Mouse (Mus musculus): Measurements from ENCODE around the gene Vdr. TPM values are rescaled to one million over a fixed set of nuclear protein-coding genes. Genes with fewer than 3 reads are reported as not detected.

Gene Vdr
- polyA plus RNA-seq, 1 experiment from 2014 or later = 0.59 TPM

GRCm38 (mm10) chr15:97896861-97897654 is 13.4 kb downstream of the Vdr start:
- Histone ChIP-seq H3K4me3 (no peak overlapping the region), H3K27me3 (replicated peaks; ENCODE audit: low read depth, poor library complexity, severe bottlenecking) (no peaks in the 10 kb centered on the region; the same call in 1 of the 2 replicates), H3K4me1 (peaks cover 13% of the 10 kb centered on the region), H3K27ac (replicated peaks) (no peak overlapping the region), H3K36me3 (replicated peaks) (no peaks in the 10 kb centered on the region), H3K9me3 (no peaks in the 10 kb centered on the region)
- DNase-seq (ENCODE audit: low spot score) = no peak
- 83% methylated on average over 16 of the region's 16 CpGs for WGBS

- DNase-seq (ENCODE audit: low spot score) = no peak
- Histone ChIP-seq H3K9me3 (no peaks in the 10 kb centered on the region), H3K4me1 (peaks cover 13% of the 10 kb centered on the region), H3K27ac (replicated peaks) (no peak overlapping the region), H3K36me3 (replicated peaks) (no peaks in the 10 kb centered on the region), H3K27me3 (replicated peaks; ENCODE audit: low read depth, poor library complexity, severe bottlenecking) (no peaks in the 10 kb centered on the region; the same call in 1 of the 2 replicates), H3K4me3 (no peak overlapping the region)
- WGBS = 76% methylated on average over 9 of the region's 9 CpGs
These were observed 14.1 kb downstream of the Vdr start for GRCm38 (mm10) chr15:97896347-97896746.

GRCm38 (mm10) chr15:97895847-97896246 is 14.6 kb downstream of the Vdr start:
- Histone ChIP-seq H3K27me3 (replicated peaks; ENCODE audit: low read depth, poor library complexity, severe bottlenecking) (no peaks in the 10 kb centered on the region; the same call in 1 of the 2 replicates), H3K9me3 (no peaks in the 10 kb centered on the region), H3K4me3 (no peak overlapping the region), H3K36me3 (replicated peaks) (no peaks in the 10 kb centered on the region), H3K4me1 (peaks cover 13% of the 10 kb centered on the region), H3K27ac (replicated peaks) (no peak overlapping the region)
- WGBS = 83% methylated on average over 12 of the region's 12 CpGs
- DNase-seq (ENCODE audit: low spot score) = no peak

- H3K27ac ChIP-seq (replicated peaks) = no peak overlapping the region
- WGBS = 71% methylated on average over 8 of the region's 8 CpGs
- no peaks in the 10 kb centered on the region for H3K9me3 ChIP-seq
- no peak overlapping the region for H3K4me3 ChIP-seq
- no peaks in the 10 kb centered on the region for H3K27me3 ChIP-seq (replicated peaks; ENCODE audit: low read depth, poor library complexity, severe bottlenecking)
- H3K36me3 ChIP-seq (replicated peaks) = no peaks in the 10 kb centered on the region
- H3K4me1 ChIP-seq = peaks cover 4% of the 10 kb centered on the region; the same call in 1 of the 2 replicates
- DNase-seq (ENCODE audit: low spot score) = no peak
These were observed 17.9 kb downstream of the Vdr start for GRCm38 (mm10) chr15:97892506-97892905.

GRCm38 (mm10) chr15:97890450-97890849 is 20.0 kb downstream of the Vdr start:
- H3K4me1 ChIP-seq = no peaks in the 10 kb centered on the region
- 91% methylated on average over 10 of the region's 10 CpGs for WGBS
- no peak overlapping the region for H3K4me3 ChIP-seq
- no peak for DNase-seq (ENCODE audit: low spot score)
- H3K9me3 ChIP-seq = no peaks in the 10 kb centered on the region
- no peak overlapping the region for H3K27ac ChIP-seq (replicated peaks)
- no peaks in the 10 kb centered on the region for H3K27me3 ChIP-seq (replicated peaks; ENCODE audit: low read depth, poor library complexity, severe bottlenecking)
- no peaks in the 10 kb centered on the region for H3K36me3 ChIP-seq (replicated peaks)

- no peak overlapping the region for H3K4me3 ChIP-seq
- DNase-seq (ENCODE audit: low spot score) = no peak
- no peaks in the 10 kb centered on the region for H3K9me3 ChIP-seq
- 76% methylated on average over 11 of the region's 11 CpGs for WGBS
- H3K27me3 ChIP-seq (replicated peaks; ENCODE audit: low read depth, poor library complexity, severe bottlenecking) = no peaks in the 10 kb centered on the region
- H3K27ac ChIP-seq (replicated peaks) = no peak overlapping the region
- H3K4me1 ChIP-seq = no peaks in the 10 kb centered on the region
- no peaks in the 10 kb centered on the region for H3K36me3 ChIP-seq (replicated peaks)
These were observed 20.4 kb downstream of the Vdr start for GRCm38 (mm10) chr15:97890017-97890416.

- no peak for DNase-seq (ENCODE audit: low spot score)
- H3K27me3 ChIP-seq (replicated peaks; ENCODE audit: low read depth, poor library complexity, severe bottlenecking) = no peaks in the 10 kb centered on the region
- no peak overlapping the region for H3K4me3 ChIP-seq
- 84% methylated on average over 10 of the region's 10 CpGs for WGBS
- no peak overlapping the region for H3K27ac ChIP-seq (replicated peaks)
- H3K4me1 ChIP-seq = no peaks in the 10 kb centered on the region
- H3K9me3 ChIP-seq = no peaks in the 10 kb centered on the region
- H3K36me3 ChIP-seq (replicated peaks) = no peaks in the 10 kb centered on the region
These were observed 22.9 kb downstream of the Vdr start for GRCm38 (mm10) chr15:97887541-97888016.

GRCm38 (mm10) chr15:97881423-97881822 is 29.0 kb downstream of the Vdr start:
- Histone ChIP-seq H3K4me1 (peaks cover 19% of the 10 kb centered on the region), H3K27ac (replicated peaks) (no peak overlapping the region), H3K36me3 (replicated peaks) (no peaks in the 10 kb centered on the region), H3K9me3 (no peaks in the 10 kb centered on the region), H3K27me3 (replicated peaks; ENCODE audit: low read depth, poor library complexity, severe bottlenecking) (no peaks in the 10 kb centered on the region), H3K4me3 (no peak overlapping the region)
- no peak for DNase-seq (ENCODE audit: low spot score)
- 89% methylated on average over 8 of the region's 8 CpGs for WGBS

GRCm38 (mm10) chr15:97880441-97880840 is 30.0 kb downstream of the Vdr start:
- Histone ChIP-seq H3K9me3 (no peaks in the 10 kb centered on the region), H3K4me1 (peaks cover 25% of the 10 kb centered on the region), H3K4me3 (no peak overlapping the region), H3K36me3 (replicated peaks) (no peaks in the 10 kb centered on the region), H3K27me3 (replicated peaks; ENCODE audit: low read depth, poor library complexity, severe bottlenecking) (no peaks in the 10 kb centered on the region), H3K27ac (replicated peaks) (no peak overlapping the region)
- WGBS = 82% methylated on average over 9 of the region's 9 CpGs
- no peak for DNase-seq (ENCODE audit: low spot score)

- Histone ChIP-seq H3K36me3 (replicated peaks) (no peaks in the 10 kb centered on the region), H3K9me3 (no peaks in the 10 kb centered on the region), H3K27me3 (replicated peaks; ENCODE audit: low read depth, poor library complexity, severe bottlenecking) (no peaks in the 10 kb centered on the region), H3K4me3 (no peak overlapping the region), H3K4me1 (peaks cover 29% of the 10 kb centered on the region), H3K27ac (replicated peaks) (no peak overlapping the region)
- WGBS = 56% methylated on average over 7 of the region's 7 CpGs
- DNase-seq (ENCODE audit: low spot score) = no peak
These were observed 31.6 kb downstream of the Vdr start for GRCm38 (mm10) chr15:97878696-97879328.

GRCm38 (mm10) chr15:97875784-97876183 is 34.6 kb downstream of the Vdr start:
- DNase-seq (ENCODE audit: low spot score) = peak; percentile 40
- Histone ChIP-seq H3K27me3 (replicated peaks; ENCODE audit: low read depth, poor library complexity, severe bottlenecking) (no peaks in the 10 kb centered on the region), H3K4me1 (peaks cover 34% of the 10 kb centered on the region), H3K27ac (replicated peaks) (no peak overlapping the region; the same call in 1 of the 2 replicates), H3K4me3 (no peak overlapping the region), H3K36me3 (replicated peaks) (no peaks in the 10 kb centered on the region), H3K9me3 (no peaks in the 10 kb centered on the region)
- 85% methylated on average over 8 of the region's 8 CpGs for WGBS

- Histone ChIP-seq H3K27me3 (replicated peaks; ENCODE audit: low read depth, poor library complexity, severe bottlenecking) (no peaks in the 10 kb centered on the region), H3K4me1 (peaks cover 32% of the 10 kb centered on the region), H3K9me3 (no peaks in the 10 kb centered on the region), H3K27ac (replicated peaks) (no peak overlapping the region), H3K4me3 (no peak overlapping the region), H3K36me3 (replicated peaks) (no peaks in the 10 kb centered on the region)
- no peak for DNase-seq (ENCODE audit: low spot score)
- 68% methylated on average over 9 of the region's 9 CpGs for WGBS
These were observed 36.7 kb downstream of the Vdr start for GRCm38 (mm10) chr15:97873717-97874116.

- peaks cover 2% of the 10 kb centered on the region; the same call in 1 of the 2 replicates for H3K9me3 ChIP-seq
- no peak for DNase-seq (ENCODE audit: low spot score)
- 0 out of 2 replicates have a peak, but pooled peaks cover under 1% of the 10 kb centered on the region for H3K36me3 ChIP-seq (replicated peaks)
- 95% methylated on average over 8 of the region's 8 CpGs for WGBS
- peaks cover 17% of the 10 kb centered on the region for H3K4me1 ChIP-seq
- H3K4me3 ChIP-seq = no peak overlapping the region
- no peak overlapping the region for H3K27ac ChIP-seq (replicated peaks)
- no peaks in the 10 kb centered on the region for H3K27me3 ChIP-seq (replicated peaks; ENCODE audit: low read depth, poor library complexity, severe bottlenecking)
These were observed 38.3 kb downstream of the Vdr start for GRCm38 (mm10) chr15:97872161-97872560.

Measured in embryonic facial prominence, embryonic 10.5 days (tissue).